Mouse (Mus musculus): Measurements from ENCODE around the gene Dld. TPM values are rescaled to one million over a fixed set of nuclear protein-coding genes. Genes with fewer than 3 reads are reported as not detected.

The Dld gene
- polyA plus RNA-seq, 1 experiment from 2014 or later = 119 TPM

DNA sequence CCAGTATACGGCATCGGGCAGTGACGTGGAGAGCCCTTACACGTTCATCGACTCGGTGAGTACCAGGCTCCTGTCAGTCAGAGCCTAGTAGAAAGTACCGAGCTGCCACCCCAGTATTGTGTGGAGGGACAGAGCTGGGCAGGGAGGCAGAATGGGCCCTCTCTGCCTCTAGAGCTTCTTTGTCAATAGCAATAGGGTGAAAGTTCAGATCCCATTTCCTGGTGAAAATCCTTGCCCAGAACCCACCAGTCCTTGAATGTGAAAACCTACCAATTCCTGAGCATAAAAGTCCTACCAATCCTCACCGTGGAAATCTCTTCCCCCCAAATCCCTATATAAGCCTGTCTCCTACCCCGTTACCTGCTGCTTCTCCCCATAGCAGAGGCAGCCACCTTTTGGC is 51.0 kb downstream of the Dld start:
- no peak for ATAC-seq (ENCODE audit: borderline replicate concordance, extremely low read depth, low FRiP score, low TSS enrichment)
- Histone ChIP-seq H3K27me3 (no peaks in the 10 kb centered on the region), H3K27ac (no peak overlapping the region), H3K9ac (no peak overlapping the region), H3K36me3 (peaks cover 90% of the 10 kb centered on the region), H3K4me2 (no peak overlapping the region), H3K9me3 (no peaks in the 10 kb centered on the region), H3K4me1 (peaks cover 5% of the 10 kb centered on the region), H3K4me3 (no peak overlapping the region)
- WGBS = 93% methylated on average over 9 of the region's 9 CpGs

GRCm38 (mm10) chr12:31299676-31300197 is 51.5 kb downstream of the Dld start:
- Histone ChIP-seq H3K36me3 (peaks cover 87% of the 10 kb centered on the region), H3K9ac (no peak overlapping the region), H3K27me3 (no peaks in the 10 kb centered on the region), H3K4me1 (peaks cover 10% of the 10 kb centered on the region), H3K9me3 (no peaks in the 10 kb centered on the region), H3K4me3 (no peak overlapping the region), H3K4me2 (no peak overlapping the region), H3K27ac (no peak overlapping the region)
- WGBS = 68% methylated on average over 14 of the region's 14 CpGs
- ATAC-seq (ENCODE audit: borderline replicate concordance, extremely low read depth, low FRiP score, low TSS enrichment) = no peak

GRCm38 (mm10) chr12:31299126-31299525 is 52.1 kb downstream of the Dld start:
- WGBS = 90% methylated on average over 3 of the region's 3 CpGs
- Histone ChIP-seq H3K4me2 (no peak overlapping the region), H3K27ac (no peak overlapping the region), H3K4me1 (peaks cover 16% of the 10 kb centered on the region), H3K9ac (no peak overlapping the region), H3K9me3 (no peaks in the 10 kb centered on the region), H3K27me3 (no peaks in the 10 kb centered on the region), H3K4me3 (no peak overlapping the region), H3K36me3 (peaks cover 81% of the 10 kb centered on the region)
- no peak for ATAC-seq (ENCODE audit: borderline replicate concordance, extremely low read depth, low FRiP score, low TSS enrichment)

- Histone ChIP-seq H3K4me1 (peaks cover 21% of the 10 kb centered on the region), H3K9me3 (no peaks in the 10 kb centered on the region), H3K9ac (no peak overlapping the region), H3K4me3 (no peak overlapping the region), H3K27ac (no peak overlapping the region), H3K4me2 (no peak overlapping the region), H3K27me3 (no peaks in the 10 kb centered on the region), H3K36me3 (peaks cover 75% of the 10 kb centered on the region)
- no peak for ATAC-seq (ENCODE audit: borderline replicate concordance, extremely low read depth, low FRiP score, low TSS enrichment)
- 92% methylated on average over 8 of the region's 8 CpGs for WGBS
Observed at GRCm38 (mm10) chr12:31298530-31298929, 52.7 kb downstream of the Dld start.

DNA sequence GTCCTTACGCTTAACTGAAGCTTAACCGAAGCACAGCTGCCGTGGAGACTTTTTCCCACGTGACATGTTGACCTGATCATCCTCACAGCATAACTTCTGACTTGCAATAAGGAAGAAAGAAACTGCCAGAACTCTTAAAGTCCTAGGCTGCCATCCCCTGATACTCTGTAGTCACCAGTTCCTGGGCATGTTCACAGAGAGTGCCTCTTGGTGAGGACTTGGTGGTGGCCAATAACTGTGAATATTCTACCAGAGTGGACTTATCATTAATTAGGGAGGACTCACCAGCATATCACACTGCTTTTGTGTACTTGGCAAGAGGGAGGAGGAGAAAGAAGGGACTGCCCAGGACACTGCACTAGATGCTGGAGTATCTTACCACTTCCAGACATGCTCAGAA is 53.1 kb downstream of the Dld start:
- H3K36me3 ChIP-seq = peaks cover 71% of the 10 kb centered on the region

DNA sequence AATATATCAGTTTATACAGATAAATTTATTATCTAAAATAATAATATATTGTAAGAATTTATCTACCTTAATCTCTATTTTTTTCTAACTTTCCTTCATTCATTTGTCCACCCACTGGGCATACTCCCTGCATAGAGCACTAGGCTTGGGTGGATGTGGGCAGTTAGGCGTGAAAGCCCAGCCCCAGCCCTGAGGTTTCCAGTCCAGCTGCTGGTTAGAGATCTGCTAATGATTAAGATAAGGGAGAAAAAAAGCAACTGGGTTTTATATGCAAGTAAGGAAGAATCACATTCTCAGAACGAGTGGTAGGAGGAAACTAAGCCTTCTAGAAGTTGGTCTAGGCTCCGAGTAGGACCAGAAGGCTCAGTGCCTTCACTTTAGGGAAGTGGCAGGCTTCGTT is 55.2 kb downstream of the Dld start:
- Histone ChIP-seq H3K27ac (no peak overlapping the region), H3K27me3 (no peaks in the 10 kb centered on the region), H3K36me3 (peaks cover 57% of the 10 kb centered on the region), H3K9ac (no peak overlapping the region), H3K9me3 (no peaks in the 10 kb centered on the region), H3K4me1 (peaks cover 21% of the 10 kb centered on the region), H3K4me3 (no peak overlapping the region), H3K4me2 (no peak overlapping the region)
- WGBS = 84% methylated on average over 4 of the region's 4 CpGs
- no peak for ATAC-seq (ENCODE audit: borderline replicate concordance, extremely low read depth, low FRiP score, low TSS enrichment)

More for the DNA sequence above, 53.1 kb downstream of the Dld start:
- no peak overlapping the region for H3K4me2 ChIP-seq
- H3K4me3 ChIP-seq = no peak overlapping the region
- no peak for ATAC-seq (ENCODE audit: borderline replicate concordance, extremely low read depth, low FRiP score, low TSS enrichment)
- no peaks in the 10 kb centered on the region for H3K9me3 ChIP-seq
- H3K27ac ChIP-seq = no peak overlapping the region
- WGBS = 89% methylated on average over 4 of the region's 4 CpGs
- H3K4me1 ChIP-seq = peaks cover 21% of the 10 kb centered on the region
- H3K9ac ChIP-seq = no peak overlapping the region
- H3K27me3 ChIP-seq = no peaks in the 10 kb centered on the region

DNA sequence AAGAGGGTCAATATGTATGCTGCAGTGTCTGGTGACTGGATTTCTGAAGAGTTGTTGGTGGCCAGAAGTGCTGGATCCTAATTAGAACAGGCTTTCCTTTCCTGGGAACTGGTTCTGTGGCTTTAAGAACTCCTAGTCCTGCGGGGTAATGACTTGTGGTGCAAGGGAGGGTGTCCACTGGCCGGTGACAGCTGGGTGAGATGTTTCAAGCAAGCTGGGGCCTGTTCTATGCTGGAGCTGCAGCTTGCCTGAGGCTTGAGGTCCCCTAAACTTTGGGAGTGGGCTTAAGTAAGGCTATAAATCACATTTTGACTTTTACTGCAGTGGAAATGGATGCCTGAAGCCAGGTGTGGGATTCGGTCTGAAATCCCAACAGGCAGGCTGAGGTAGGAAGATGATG is 55.7 kb downstream of the Dld start:
- no peak overlapping the region for H3K4me3 ChIP-seq
- H3K9me3 ChIP-seq = no peaks in the 10 kb centered on the region
- H3K9ac ChIP-seq = no peak overlapping the region
- no peaks in the 10 kb centered on the region for H3K27me3 ChIP-seq
- no peak for ATAC-seq (ENCODE audit: borderline replicate concordance, extremely low read depth, low FRiP score, low TSS enrichment)
- WGBS = 37% methylated on average over 3 of the region's 3 CpGs
- no peak overlapping the region for H3K4me2 ChIP-seq
- peak overlapping the region; percentile 42; the same call in 1 of the 2 replicates for H3K27ac ChIP-seq
- peaks cover 57% of the 10 kb centered on the region for H3K36me3 ChIP-seq
- H3K4me1 ChIP-seq = peaks cover 21% of the 10 kb centered on the region

GRCm38 (mm10) chr12:31294996-31295395 is 56.3 kb downstream of the Dld start:
- peak; percentile 53; the same call in 1 of the 2 replicates for ATAC-seq (ENCODE audit: borderline replicate concordance, extremely low read depth, low FRiP score, low TSS enrichment)
- Histone ChIP-seq H3K4me2 (no peak overlapping the region), H3K4me1 (peaks cover 21% of the 10 kb centered on the region), H3K9ac (no peak overlapping the region), H3K27ac (peak overlapping the region; percentile 42; the same call in 1 of the 2 replicates), H3K4me3 (no peak overlapping the region), H3K27me3 (no peaks in the 10 kb centered on the region), H3K36me3 (peaks cover 57% of the 10 kb centered on the region), H3K9me3 (no peaks in the 10 kb centered on the region)
- 43% methylated on average over 11 of the region's 11 CpGs for WGBS

GRCm38 (mm10) chr12:31294526-31294925 is 56.7 kb downstream of the Dld start:
- H3K36me3 ChIP-seq = peaks cover 53% of the 10 kb centered on the region
- 16% methylated on average over 10 of the region's 10 CpGs for WGBS
- ATAC-seq (ENCODE audit: borderline replicate concordance, extremely low read depth, low FRiP score, low TSS enrichment) = peak; percentile 72
- peak overlapping the region; percentile 42; the same call in 1 of the 2 replicates for H3K27ac ChIP-seq
- H3K9me3 ChIP-seq = no peaks in the 10 kb centered on the region
- peaks cover 21% of the 10 kb centered on the region for H3K4me1 ChIP-seq
- H3K27me3 ChIP-seq = no peaks in the 10 kb centered on the region
- H3K4me3 ChIP-seq = no peak overlapping the region
- H3K4me2 ChIP-seq = no peak overlapping the region
- no peak overlapping the region for H3K9ac ChIP-seq

GRCm38 (mm10) chr12:31293361-31294142 is 57.7 kb downstream of the Dld start:
- H3K4me3 ChIP-seq = no peak overlapping the region
- no peaks in the 10 kb centered on the region for H3K9me3 ChIP-seq
- no peaks in the 10 kb centered on the region for H3K27me3 ChIP-seq
- H3K36me3 ChIP-seq = peaks cover 53% of the 10 kb centered on the region
- H3K4me2 ChIP-seq = no peak overlapping the region
- H3K9ac ChIP-seq = no peak overlapping the region
- no peak overlapping the region for H3K27ac ChIP-seq
- peaks cover 21% of the 10 kb centered on the region for H3K4me1 ChIP-seq
- 53% methylated on average over 15 of the region's 15 CpGs for WGBS
- ATAC-seq (ENCODE audit: borderline replicate concordance, extremely low read depth, low FRiP score, low TSS enrichment) = no peak

DNA sequence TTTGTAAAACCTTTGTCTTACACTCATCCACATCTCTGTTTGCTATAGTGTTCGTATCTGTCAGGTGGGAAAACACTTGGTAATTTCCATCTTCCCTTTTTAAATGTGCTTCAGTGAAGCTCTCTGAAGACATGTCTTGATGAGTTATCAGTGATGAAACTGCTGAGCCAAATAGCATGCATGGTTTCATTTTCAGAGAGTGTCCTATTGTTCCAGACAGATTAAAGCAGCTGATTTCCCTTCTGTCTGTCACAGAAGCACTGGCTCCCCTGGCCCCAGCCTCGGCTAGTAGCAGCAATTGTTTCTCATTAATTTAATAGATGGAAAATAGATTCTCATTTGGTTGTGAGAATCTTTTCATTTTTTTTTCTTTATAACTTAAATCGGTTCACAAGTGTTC is 60.3 kb downstream of the Dld start:
- Histone ChIP-seq H3K4me3 (no peak overlapping the region), H3K9ac (no peak overlapping the region), H3K4me1 (peaks cover 21% of the 10 kb centered on the region), H3K36me3 (peaks cover 60% of the 10 kb centered on the region), H3K27ac (no peak overlapping the region), H3K4me2 (no peak overlapping the region), H3K27me3 (no peaks in the 10 kb centered on the region), H3K9me3 (no peaks in the 10 kb centered on the region)
- WGBS = 86% methylated on average over 3 of the region's 3 CpGs
- ATAC-seq (ENCODE audit: borderline replicate concordance, extremely low read depth, low FRiP score, low TSS enrichment) = no peak

DNA sequence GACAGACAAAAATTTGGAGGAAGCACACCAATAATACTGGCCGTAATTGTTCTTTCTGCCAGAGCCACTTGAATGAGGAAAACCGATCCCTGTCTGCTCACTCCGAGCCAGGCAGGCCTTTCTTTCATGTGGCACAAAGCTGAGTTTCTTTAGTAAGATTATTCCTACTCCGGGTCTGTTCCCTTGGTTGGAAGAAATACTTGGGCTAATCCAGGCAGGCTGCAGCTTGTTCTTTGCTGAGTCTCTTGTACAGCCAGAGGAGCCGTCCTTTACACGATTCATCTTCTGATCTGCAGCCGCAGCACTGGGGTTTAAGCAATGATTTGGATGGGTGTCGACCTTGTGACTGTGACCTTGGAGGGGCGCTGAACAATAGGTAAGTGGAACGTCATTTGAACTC is 62.2 kb downstream of the Dld start:
- Histone ChIP-seq H3K9ac (no peak overlapping the region), H3K4me3 (no peak overlapping the region), H3K36me3 (peaks cover 72% of the 10 kb centered on the region), H3K27me3 (no peaks in the 10 kb centered on the region), H3K9me3 (no peaks in the 10 kb centered on the region), H3K27ac (no peak overlapping the region), H3K4me1 (peaks cover 8% of the 10 kb centered on the region), H3K4me2 (no peak overlapping the region)
- WGBS = 92% methylated on average over 10 of the region's 10 CpGs
- no peak for ATAC-seq (ENCODE audit: borderline replicate concordance, extremely low read depth, low FRiP score, low TSS enrichment)

Measured in lung, embryonic 15.5 days (tissue).